Mouse (Mus musculus) inflammation-experienced regulatory T-cells, adult 6 months (primary cell): ENCODE results near the gene Mr1. TPM values are rescaled to one million over a fixed set of nuclear protein-coding genes. Genes with fewer than 3 reads are reported as not detected.

Experiments
- ATAC-seq: one replicate; pipeline ENCODE4 v1.8.0; 2017
- polyA plus RNA-seq, 3 experiments: library from polyadenylated mRNA; unstranded; fragments of 100-300 nt; shearing (Covaris generic); gene quantifications; one replicate each; pipeline ENCODE4 v1.2.1; 2017

Mr1 gene
- polyA plus RNA-seq, 3 experiments from 2014 or later: 14.3 to 23.5 (median 22.1) TPM

- no peak for ATAC-seq
These were observed 19.1 kb downstream of the Mr1 start for GRCm38 (mm10) chr1:155127429-155127934.

GRCm38 (mm10) chr1:155126716-155127115, 19.9 kb downstream of the Mr1 start:
- no peak for ATAC-seq

GRCm38 (mm10) chr1:155124397-155124796, 22.2 kb downstream of the Mr1 start:
- no peak for ATAC-seq

GRCm38 (mm10) chr1:155121977-155122939, 24.4 kb downstream of the Mr1 start:
- peak; percentile 73 for ATAC-seq

- no peak for ATAC-seq
These were observed 26.9 kb downstream of the Mr1 start for GRCm38 (mm10) chr1:155119719-155120118.

GRCm38 (mm10) chr1:155113946-155114345, 32.7 kb downstream of the Mr1 start:
- no peak for ATAC-seq

- no peak for ATAC-seq
These were observed 33.7 kb downstream of the Mr1 start for GRCm38 (mm10) chr1:155112875-155113274.

- no peak for ATAC-seq
These were observed 34.5 kb downstream of the Mr1 start for GRCm38 (mm10) chr1:155112118-155112517.

GRCm38 (mm10) chr1:155111491-155111890, 35.1 kb downstream of the Mr1 start:
- ATAC-seq: no peak

GRCm38 (mm10) chr1:155109387-155110350, 36.9 kb downstream of the Mr1 start:
- ATAC-seq: no peak

GRCm38 (mm10) chr1:155108412-155108811, 38.2 kb downstream of the Mr1 start:
- ATAC-seq: peak; percentile 68

- peak; percentile 60 for ATAC-seq
These were observed 38.8 kb downstream of the Mr1 start for GRCm38 (mm10) chr1:155107843-155108242.

GRCm38 (mm10) chr1:155106310-155106709, 40.3 kb downstream of the Mr1 start:
- ATAC-seq: no peak

GRCm38 (mm10) chr1:155103991-155104390, 42.6 kb downstream of the Mr1 start:
- no peak for ATAC-seq

GRCm38 (mm10) chr1:155102631-155103030, 44.0 kb downstream of the Mr1 start:
- ATAC-seq: no peak

GRCm38 (mm10) chr1:155099280-155099848, 47.2 kb downstream of the Mr1 start, which contains the start of gene Ier5:
Ier5 (minus strand) TSS chr1:155099636.
- peak; percentile 81 for ATAC-seq

- peak; percentile 27 for ATAC-seq
These were observed 47.9 kb downstream of the Mr1 start for GRCm38 (mm10) chr1:155098486-155099279.

- peak; percentile 67 for ATAC-seq
These were observed 48.6 kb downstream of the Mr1 start for GRCm38 (mm10) chr1:155097931-155098485.

GRCm38 (mm10) chr1:155097354-155097753, 49.3 kb downstream of the Mr1 start:
- no peak for ATAC-seq

GRCm38 (mm10) chr1:155096620-155097261, 49.9 kb downstream of the Mr1 start:
- no peak for ATAC-seq
